Mouse (Mus musculus): ENCODE measurements around the gene Prss40. TPM values are rescaled to one million over a fixed set of nuclear protein-coding genes. Genes with fewer than 3 reads are reported as not detected.

The Prss40 gene
- polyA plus RNA-seq, 1 experiment from 2014 or later = not detected

GRCm38 (mm10) chr1:34505970-34506551 is 54.7 kb downstream of the Prss40 start:
- 85% methylated on average over 4 of the region's 4 CpGs for WGBS
- no peak for ATAC-seq (ENCODE audit: low FRiP score, low TSS enrichment)

GRCm38 (mm10) chr1:34505307-34505706 is 55.4 kb downstream of the Prss40 start:
- Histone ChIP-seq H3K36me3 (ENCODE audit: control insufficient read depth, insufficient read depth, low read length) (no peaks in the 10 kb centered on the region), H3K27ac (replicated peaks; ENCODE audit: low read depth, low read length) (no peak overlapping the region), H3K27me3 (ENCODE audit: control insufficient read depth, insufficient read depth, low read length) (no peaks in the 10 kb centered on the region), H3K4me3 (replicated peaks; ENCODE audit: low read depth, low read length) (no peak overlapping the region), H3K9me3 (ENCODE audit: control insufficient read depth, low read length) (no peaks in the 10 kb centered on the region), H3K4me2 (ENCODE audit: low read length) (no peak overlapping the region), H3K4me1 (ENCODE audit: control insufficient read depth, insufficient read depth, low read length) (no peaks in the 10 kb centered on the region), H3K9ac (replicated peaks; ENCODE audit: low read length) (no peak overlapping the region)
- WGBS = 65% methylated on average over 7 of the region's 7 CpGs
- ATAC-seq (ENCODE audit: low FRiP score, low TSS enrichment) (no peak), DNase-seq (no peak)

More at GRCm38 (mm10) chr1:34505970-34506551, 54.7 kb downstream of the Prss40 start:
- Histone ChIP-seq H3K27ac (replicated peaks; ENCODE audit: low read depth, low read length) (no peak overlapping the region), H3K27me3 (ENCODE audit: control insufficient read depth, insufficient read depth, low read length) (no peaks in the 10 kb centered on the region), H3K4me1 (ENCODE audit: control insufficient read depth, insufficient read depth, low read length) (no peaks in the 10 kb centered on the region), H3K4me2 (ENCODE audit: low read length) (no peak overlapping the region), H3K36me3 (ENCODE audit: control insufficient read depth, insufficient read depth, low read length) (no peaks in the 10 kb centered on the region), H3K9me3 (ENCODE audit: control insufficient read depth, low read length) (no peaks in the 10 kb centered on the region), H3K4me3 (replicated peaks; ENCODE audit: low read depth, low read length) (no peak overlapping the region), H3K9ac (replicated peaks; ENCODE audit: low read length) (no peak overlapping the region)
- DNase-seq = no peak

- no peaks in the 10 kb centered on the region for H3K36me3 ChIP-seq (ENCODE audit: control insufficient read depth, insufficient read depth, low read length)
- no peak overlapping the region for H3K27ac ChIP-seq (replicated peaks; ENCODE audit: low read depth, low read length)
- no peak for ATAC-seq (ENCODE audit: low FRiP score, low TSS enrichment)
- no peak overlapping the region for H3K4me2 ChIP-seq (ENCODE audit: low read length)
- H3K4me3 ChIP-seq (replicated peaks; ENCODE audit: low read depth, low read length) = no peak overlapping the region
- H3K27me3 ChIP-seq (ENCODE audit: control insufficient read depth, insufficient read depth, low read length) = no peaks in the 10 kb centered on the region
- 33% methylated on average over 3 of the region's 3 CpGs for WGBS
- H3K9ac ChIP-seq (replicated peaks; ENCODE audit: low read length) = no peak overlapping the region
- no peaks in the 10 kb centered on the region for H3K9me3 ChIP-seq (ENCODE audit: control insufficient read depth, low read length)
- no peaks in the 10 kb centered on the region for H3K4me1 ChIP-seq (ENCODE audit: control insufficient read depth, insufficient read depth, low read length)
- DNase-seq = no peak
Observed at GRCm38 (mm10) chr1:34502991-34503390, 57.8 kb downstream of the Prss40 start.

Other genes starting within 250 kb of the Prss40 start
- 65.5 and 67.2 TPM in 2 replicates for gene Ccdc115, start 121.3 kb downstream of the Prss40 start, polyA plus RNA-seq (2014; fragmentation: Nextera tagmentation; extraction: Ambion mirVana)
- 52.3 and 61.1 TPM in 2 replicates for gene Imp4, start 121.1 kb downstream of the Prss40 start, polyA plus RNA-seq (2014; fragmentation: Nextera tagmentation; extraction: Ambion mirVana)
- gene Ptpn18, start 101.2 kb downstream of the Prss40 start, polyA plus RNA-seq (2014; fragmentation: Nextera tagmentation; extraction: Ambion mirVana) = 3.0 and 4.0 TPM in 2 replicates
- gene Prss39, start 62.5 kb downstream of the Prss40 start, polyA plus RNA-seq (2014; fragmentation: Nextera tagmentation; extraction: Ambion mirVana) = not detected in 2 replicates
- not detected in 2 replicates for gene Cfc1, start 25.3 kb downstream of the Prss40 start, polyA plus RNA-seq (2014; fragmentation: Nextera tagmentation; extraction: Ambion mirVana)
- 30.0 and 32.1 TPM in 2 replicates for gene Amer3, start 18.7 kb upstream of the Prss40 start, polyA plus RNA-seq (2014; fragmentation: Nextera tagmentation; extraction: Ambion mirVana)

Measured in midbrain, embryonic 14.5 days (tissue).